Mouse (Mus musculus) olfactory bulb, adult 2 months (tissue): ENCODE measurements around the gene Fcho2.

ENCODE experiments used
- CTCF ChIP-seq: fragments of 200-500 bp; IDR thresholded peaks from 2 replicates; pipeline ENCODE4 v1.5.1; 2012; ENCODE audit warnings: low read depth, mild to moderate bottlenecking, low read length, moderate library complexity; ENCODE audit not compliant: insufficient read depth
- POLR2A ChIP-seq: fragments of 200-500 bp; IDR thresholded peaks from 2 replicates; pipeline ENCODE4 v1.6.1; 2012; ENCODE audit warnings: mild to moderate bottlenecking, low read depth, low read length, moderate library complexity; ENCODE audit not compliant: insufficient read depth

- TF ChIP-seq CTCF, result no peak
- no peak for TF ChIP-seq POLR2A
Observed at GRCm38 (mm10) chr13:98683412-98683811, 131.8 kb downstream of the Fcho2 start.
